Mouse (Mus musculus): ENCODE results near the gene B3gnt3. TPM values are rescaled to one million over a fixed set of nuclear protein-coding genes. Genes with fewer than 3 reads are reported as not detected.

B3gnt3 gene
- polyA plus RNA-seq, 1 experiment from 2014 or later: 1.4 TPM

DNA sequence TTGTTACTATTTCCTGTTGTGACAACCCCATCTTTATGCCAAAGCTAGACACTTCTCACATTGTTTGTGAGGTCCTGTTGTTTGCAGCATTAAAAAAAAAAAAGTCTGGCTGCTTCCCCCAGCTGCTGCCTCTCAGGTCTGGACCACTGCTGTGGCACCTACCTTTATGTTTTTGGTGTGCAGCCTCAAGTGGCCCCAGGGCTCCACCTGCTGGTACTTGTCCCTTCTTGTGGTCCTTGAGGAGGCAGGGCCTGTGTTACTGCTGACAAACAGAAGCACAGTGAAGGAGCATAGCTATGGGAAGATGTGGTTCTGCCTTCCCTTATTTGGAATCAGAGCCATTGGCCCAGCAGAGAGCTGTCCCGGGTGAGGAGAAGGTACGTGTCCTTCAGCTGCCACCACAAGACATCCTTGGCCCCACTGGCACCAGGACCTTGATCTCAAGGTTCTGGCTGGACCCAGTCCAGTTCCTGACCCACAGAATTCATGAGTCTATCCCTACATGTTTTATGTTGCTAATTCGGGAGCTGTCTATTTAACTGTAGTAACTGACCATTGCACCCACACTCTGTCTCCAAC is 30.2 kb upstream of the B3gnt3 start:
- no peaks in the 10 kb centered on the region for H3K4me1 ChIP-seq (ENCODE audit: control insufficient read depth, insufficient read depth, low read length)
- H3K27ac ChIP-seq (ENCODE audit: low read depth, low read length): no peak overlapping the region
- ATAC-seq (replicated peaks; ENCODE audit: insufficient number of reproducible peaks, low FRiP score, low TSS enrichment): no peak
- no peaks in the 10 kb centered on the region for H3K9me3 ChIP-seq (replicated peaks; ENCODE audit: control insufficient read depth, low read length)
- H3K27me3 ChIP-seq (ENCODE audit: control insufficient read depth, insufficient read depth, low read length): peaks cover 24% of the 10 kb centered on the region
- H3K36me3 ChIP-seq (ENCODE audit: control insufficient read depth, insufficient read depth, low read length): no peaks in the 10 kb centered on the region
- 27% methylated on average over 3 of the region's 3 CpGs for WGBS (ENCODE audit: insufficient replicate concordance)
- H3K9ac ChIP-seq (ENCODE audit: low read depth, low read length): no peak overlapping the region
- H3K4me3 ChIP-seq (ENCODE audit: low read depth, low read length): no peak overlapping the region
- no peak overlapping the region for H3K4me2 ChIP-seq

DNA sequence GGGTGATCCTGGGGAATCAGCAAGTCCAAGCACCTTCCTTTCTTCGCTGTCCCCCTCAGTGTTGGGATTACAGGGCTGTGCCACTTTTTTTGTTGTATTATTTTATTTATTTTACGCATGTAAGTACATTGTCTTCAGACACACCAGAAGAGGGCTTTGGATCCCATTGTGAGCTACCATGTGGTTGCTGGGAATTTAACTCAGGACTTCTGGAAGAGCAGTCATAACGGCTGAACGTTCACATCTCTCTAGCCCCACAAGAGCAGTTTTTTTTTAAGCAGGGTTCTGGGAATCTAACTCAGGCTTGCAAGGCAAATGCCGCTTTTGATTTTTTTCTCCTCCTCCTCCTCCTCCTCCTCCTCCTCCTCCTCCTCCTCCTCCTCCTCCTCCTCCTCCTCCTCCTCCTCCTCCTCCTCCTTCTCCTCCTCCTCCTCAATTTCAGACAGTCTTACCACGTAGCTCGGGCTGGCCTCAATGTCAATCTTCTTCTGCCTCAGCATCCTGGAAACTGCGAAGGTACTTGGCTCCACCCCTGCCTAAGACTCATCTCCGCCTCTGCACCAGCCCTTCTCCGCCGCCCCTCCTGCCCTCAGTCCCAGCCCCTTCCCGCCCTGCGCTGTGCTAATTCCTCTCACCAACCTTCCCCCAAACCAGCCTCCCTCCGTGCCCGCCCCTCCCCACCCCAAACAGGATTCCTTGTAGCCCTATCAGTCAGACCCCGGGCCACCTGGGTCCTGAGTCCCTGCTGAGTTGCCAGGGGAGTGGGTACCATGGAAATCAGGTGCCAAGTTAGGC is 27.4 kb upstream of the B3gnt3 start:
- Histone ChIP-seq H3K9ac (ENCODE audit: low read depth, low read length) (no peak overlapping the region), H3K4me3 (ENCODE audit: low read depth, low read length) (peak overlapping the region; percentile 16), H3K4me1 (ENCODE audit: control insufficient read depth, insufficient read depth, low read length) (no peaks in the 10 kb centered on the region), H3K27ac (ENCODE audit: low read depth, low read length) (no peak overlapping the region), H3K36me3 (ENCODE audit: control insufficient read depth, insufficient read depth, low read length) (no peaks in the 10 kb centered on the region), H3K27me3 (ENCODE audit: control insufficient read depth, insufficient read depth, low read length) (peaks cover 49% of the 10 kb centered on the region), H3K4me2 (peak overlapping the region; percentile 60), H3K9me3 (replicated peaks; ENCODE audit: control insufficient read depth, low read length) (no peaks in the 10 kb centered on the region)
- WGBS (ENCODE audit: insufficient replicate concordance): 6% methylated on average over 15 of the region's 16 CpGs
- ATAC-seq (replicated peaks; ENCODE audit: insufficient number of reproducible peaks, low FRiP score, low TSS enrichment): no peak

- H3K4me2 ChIP-seq: peak overlapping the region; percentile 60
- WGBS (ENCODE audit: insufficient replicate concordance): 4% methylated on average over 19 of the region's 21 CpGs
- no peaks in the 10 kb centered on the region for H3K4me1 ChIP-seq (ENCODE audit: control insufficient read depth, insufficient read depth, low read length)
- no peak overlapping the region for H3K27ac ChIP-seq (ENCODE audit: low read depth, low read length)
- no peaks in the 10 kb centered on the region for H3K9me3 ChIP-seq (replicated peaks; ENCODE audit: control insufficient read depth, low read length)
- no peaks in the 10 kb centered on the region for H3K36me3 ChIP-seq (ENCODE audit: control insufficient read depth, insufficient read depth, low read length)
- ATAC-seq (replicated peaks; ENCODE audit: insufficient number of reproducible peaks, low FRiP score, low TSS enrichment): 0 out of 2 replicates have a peak, but pooled peaks have one; percentile 12
- H3K4me3 ChIP-seq (ENCODE audit: low read depth, low read length): peak overlapping the region; percentile 16
- peaks cover 50% of the 10 kb centered on the region for H3K27me3 ChIP-seq (ENCODE audit: control insufficient read depth, insufficient read depth, low read length)
- H3K9ac ChIP-seq (ENCODE audit: low read depth, low read length): no peak overlapping the region
Observed at GRCm38 (mm10) chr8:71728240-71728785, 26.7 kb upstream of the B3gnt3 start.

GRCm38 (mm10) chr8:71725122-71725924 is 23.7 kb upstream of the B3gnt3 start, which contains the start of gene Fcho1:
Gene Fcho1, minus strand, starts transcription at chr8:71725716.
- Histone ChIP-seq H3K27ac (ENCODE audit: low read depth, low read length) (no peak within 1 kb of the TSS), H3K4me2 (peak within 1 kb of the TSS; percentile 69), H3K36me3 (ENCODE audit: control insufficient read depth, insufficient read depth, low read length) (no peaks in the 10 kb centered on the region), H3K9ac (ENCODE audit: low read depth, low read length) (peak within 1 kb of the TSS; percentile 39; the same call in 1 of the 2 replicates), H3K9me3 (replicated peaks; ENCODE audit: control insufficient read depth, low read length) (no peaks in the 10 kb centered on the region), H3K4me3 (ENCODE audit: low read depth, low read length) (peak within 1 kb of the TSS; percentile 58), H3K4me1 (ENCODE audit: control insufficient read depth, insufficient read depth, low read length) (no peaks in the 10 kb centered on the region), H3K27me3 (ENCODE audit: control insufficient read depth, insufficient read depth, low read length) (peaks cover 45% of the 10 kb centered on the region)
- peak; percentile 47; the same call in 1 of the 2 replicates for ATAC-seq (replicated peaks; ENCODE audit: insufficient number of reproducible peaks, low FRiP score, low TSS enrichment)
- WGBS (ENCODE audit: insufficient replicate concordance): 2% methylated on average over 52 of the region's 54 CpGs

DNA sequence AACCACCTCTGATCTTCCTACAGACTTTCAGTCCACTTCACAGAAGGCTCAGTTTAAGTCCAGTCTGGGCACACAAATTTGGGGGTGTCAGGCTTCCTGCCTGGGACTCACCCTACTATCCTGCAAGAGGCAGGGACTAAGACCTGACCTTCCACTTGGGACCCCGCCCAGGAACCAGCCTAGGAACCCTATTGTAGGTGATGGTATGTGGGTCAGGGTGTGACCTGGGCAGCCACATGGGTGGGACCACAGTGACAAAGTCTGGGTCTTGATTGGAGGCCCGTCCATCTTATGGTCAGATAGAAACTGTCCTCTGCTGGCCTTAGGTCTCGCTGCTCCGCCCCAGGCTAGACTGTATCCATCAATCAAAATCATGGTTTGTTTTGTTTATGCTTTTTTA is 22.8 kb upstream of the B3gnt3 start:
- H3K4me1 ChIP-seq (ENCODE audit: control insufficient read depth, insufficient read depth, low read length): no peaks in the 10 kb centered on the region
- H3K27me3 ChIP-seq (ENCODE audit: control insufficient read depth, insufficient read depth, low read length): peaks cover 43% of the 10 kb centered on the region
- 59% methylated on average over 4 of the region's 4 CpGs for WGBS (ENCODE audit: insufficient replicate concordance)
- no peak overlapping the region for H3K4me2 ChIP-seq
- H3K9me3 ChIP-seq (replicated peaks; ENCODE audit: control insufficient read depth, low read length): no peaks in the 10 kb centered on the region
- no peak overlapping the region for H3K4me3 ChIP-seq (ENCODE audit: low read depth, low read length)
- no peak overlapping the region for H3K9ac ChIP-seq (ENCODE audit: low read depth, low read length)
- no peak for ATAC-seq (replicated peaks; ENCODE audit: insufficient number of reproducible peaks, low FRiP score, low TSS enrichment)
- no peak overlapping the region for H3K27ac ChIP-seq (ENCODE audit: low read depth, low read length)
- no peaks in the 10 kb centered on the region for H3K36me3 ChIP-seq (ENCODE audit: control insufficient read depth, insufficient read depth, low read length)

GRCm38 (mm10) chr8:71723047-71723551 is 21.5 kb upstream of the B3gnt3 start:
- Histone ChIP-seq H3K27ac (ENCODE audit: low read depth, low read length) (no peak overlapping the region), H3K9ac (ENCODE audit: low read depth, low read length) (no peak overlapping the region), H3K4me3 (ENCODE audit: low read depth, low read length) (no peak overlapping the region), H3K4me2 (no peak overlapping the region), H3K36me3 (ENCODE audit: control insufficient read depth, insufficient read depth, low read length) (no peaks in the 10 kb centered on the region), H3K9me3 (replicated peaks; ENCODE audit: control insufficient read depth, low read length) (no peaks in the 10 kb centered on the region), H3K27me3 (ENCODE audit: control insufficient read depth, insufficient read depth, low read length) (peaks cover 45% of the 10 kb centered on the region), H3K4me1 (ENCODE audit: control insufficient read depth, insufficient read depth, low read length) (no peaks in the 10 kb centered on the region)
- no peak for ATAC-seq (replicated peaks; ENCODE audit: insufficient number of reproducible peaks, low FRiP score, low TSS enrichment)
- 46% methylated on average over 14 of the region's 14 CpGs for WGBS (ENCODE audit: insufficient replicate concordance)

- H3K27ac ChIP-seq (ENCODE audit: low read depth, low read length): no peak overlapping the region
- no peak for ATAC-seq (replicated peaks; ENCODE audit: insufficient number of reproducible peaks, low FRiP score, low TSS enrichment)
- no peak overlapping the region for H3K9ac ChIP-seq (ENCODE audit: low read depth, low read length)
- no peaks in the 10 kb centered on the region for H3K4me1 ChIP-seq (ENCODE audit: control insufficient read depth, insufficient read depth, low read length)
- no peaks in the 10 kb centered on the region for H3K36me3 ChIP-seq (ENCODE audit: control insufficient read depth, insufficient read depth, low read length)
- no peaks in the 10 kb centered on the region for H3K9me3 ChIP-seq (replicated peaks; ENCODE audit: control insufficient read depth, low read length)
- no peak overlapping the region for H3K4me2 ChIP-seq
- peaks cover 25% of the 10 kb centered on the region for H3K27me3 ChIP-seq (ENCODE audit: control insufficient read depth, insufficient read depth, low read length)
- no peak overlapping the region for H3K4me3 ChIP-seq (ENCODE audit: low read depth, low read length)
- 41% methylated on average over 7 of the region's 7 CpGs for whole genome bisulfite sequencing (ENCODE audit: insufficient replicate concordance)
Observed at GRCm38 (mm10) chr8:71719928-71720457, 18.4 kb upstream of the B3gnt3 start.

DNA sequence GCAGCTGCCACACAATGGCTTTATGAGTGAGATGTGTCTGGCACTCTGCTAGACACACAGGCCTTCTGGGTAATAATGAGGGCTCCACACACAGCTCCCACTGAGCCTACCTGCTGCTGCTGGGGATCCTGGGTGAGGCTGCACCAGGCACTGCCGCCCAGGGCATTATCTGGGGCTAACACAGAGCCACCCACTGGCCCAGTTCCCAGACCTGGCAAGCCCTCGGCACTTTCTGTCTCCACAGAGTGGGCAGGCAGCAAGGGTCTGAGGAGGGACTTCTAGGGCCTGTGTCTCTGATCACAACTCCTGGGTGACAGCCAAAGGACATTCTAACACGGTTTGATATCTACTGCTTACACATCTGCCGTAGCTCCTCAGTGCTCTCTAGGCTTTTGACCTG is 17.6 kb upstream of the B3gnt3 start:
- Histone ChIP-seq H3K27ac (ENCODE audit: low read depth, low read length) (no peak overlapping the region), H3K36me3 (ENCODE audit: control insufficient read depth, insufficient read depth, low read length) (no peaks in the 10 kb centered on the region), H3K4me1 (ENCODE audit: control insufficient read depth, insufficient read depth, low read length) (no peaks in the 10 kb centered on the region), H3K4me3 (ENCODE audit: low read depth, low read length) (no peak overlapping the region), H3K27me3 (ENCODE audit: control insufficient read depth, insufficient read depth, low read length) (peaks cover 17% of the 10 kb centered on the region), H3K4me2 (no peak overlapping the region), H3K9me3 (replicated peaks; ENCODE audit: control insufficient read depth, low read length) (no peaks in the 10 kb centered on the region), H3K9ac (ENCODE audit: low read depth, low read length) (no peak overlapping the region)
- no peak for ATAC-seq (replicated peaks; ENCODE audit: insufficient number of reproducible peaks, low FRiP score, low TSS enrichment)
- 48% methylated on average over 4 of the region's 4 CpGs for WGBS (ENCODE audit: insufficient replicate concordance)

Measured in heart, embryonic 11.5 days (tissue).